Mouse (Mus musculus) hindbrain, embryonic 12.5 days (tissue): Measurements from ENCODE around the gene Rasl10a. TPM values are rescaled to one million over a fixed set of nuclear protein-coding genes. Genes with fewer than 3 reads are reported as not detected.

Experiments used
- ATAC-seq: fragments of 200-750 bp; cut with Nextera tagmentation; 2 replicates; pipeline ENCODE4 v1.8.0; 2017; ENCODE audit warnings: moderate TSS enrichment; ENCODE audit not compliant: low FRiP score
- H3K27ac ChIP-seq: fragments of 300-500 bp; sonication (generic); 2 replicates; pipeline ENCODE4 v1.5.1; 2016; ENCODE audit warnings: mild to moderate bottlenecking
- H3K27me3 ChIP-seq: fragments of 300-500 bp; sonication (generic); 2 replicates; pipeline ENCODE4 v1.6.1; 2016; ENCODE audit warnings: mild to moderate bottlenecking
- H3K36me3 ChIP-seq: fragments of 300-500 bp; sonication (generic); 2 replicates; pipeline ENCODE4 v1.6.1; 2016; ENCODE audit warnings: mild to moderate bottlenecking
- H3K4me1 ChIP-seq: fragments of 300-500 bp; sonication (generic); 2 replicates; pipeline ENCODE4 v1.6.1; 2016
- H3K4me2 ChIP-seq: fragments of 300-500 bp; sonication (generic); replicated peaks from 2 replicates; pipeline ENCODE4 v1.6.1; 2016; ENCODE audit warnings: mild to moderate bottlenecking
- H3K4me3 ChIP-seq: fragments of 300-500 bp; sonication (generic); 2 replicates; pipeline ENCODE4 v1.5.1; 2016; ENCODE audit warnings: mild to moderate bottlenecking
- H3K9ac ChIP-seq: fragments of 300-500 bp; sonication (generic); 2 replicates; pipeline ENCODE4 v1.6.1; 2016; ENCODE audit warnings: mild to moderate bottlenecking, moderate library complexity
- H3K9me3 ChIP-seq: fragments of 300-500 bp; sonication (generic); replicated peaks from 2 replicates; pipeline ENCODE4 v1.6.1; 2016; ENCODE audit warnings: mild to moderate bottlenecking
- WGBS: fragments of 180-500 bp; shearing (Covaris S2); methylation state at CpG from one replicate; pipeline ENCODE4 v1.1.7; 2016; 5-methylcytosine and 5-hydroxymethylcytosine counted together
- polyA plus RNA-seq: library from polyadenylated mRNA; unstranded; fragments of >200 nt; fragmentation: Nextera tagmentation; extraction: Ambion mirVana; gene quantifications from 2 replicates; pipeline ENCODE4 v1.2.1, GENCODE M21; 2016

The Rasl10a gene
- polyA plus RNA-seq, 1 experiment from 2014 or later: 0.96 TPM

GRCm38 (mm10) chr11:5055945-5056938, 1.7 kb upstream of the Rasl10a start:
- no peaks in the 10 kb centered on the region for H3K9me3 ChIP-seq
- no peaks in the 10 kb centered on the region for H3K36me3 ChIP-seq
- H3K27ac ChIP-seq: no peak overlapping the region
- H3K27me3 ChIP-seq: peaks cover 66% of the 10 kb centered on the region
- WGBS: 28% methylated on average over 23 of the region's 23 CpGs
- H3K4me1 ChIP-seq: peaks cover 41% of the 10 kb centered on the region
- ATAC-seq: no peak
- no peak overlapping the region for H3K9ac ChIP-seq
- no peak overlapping the region for H3K4me2 ChIP-seq
- H3K4me3 ChIP-seq: no peak overlapping the region

DNA sequence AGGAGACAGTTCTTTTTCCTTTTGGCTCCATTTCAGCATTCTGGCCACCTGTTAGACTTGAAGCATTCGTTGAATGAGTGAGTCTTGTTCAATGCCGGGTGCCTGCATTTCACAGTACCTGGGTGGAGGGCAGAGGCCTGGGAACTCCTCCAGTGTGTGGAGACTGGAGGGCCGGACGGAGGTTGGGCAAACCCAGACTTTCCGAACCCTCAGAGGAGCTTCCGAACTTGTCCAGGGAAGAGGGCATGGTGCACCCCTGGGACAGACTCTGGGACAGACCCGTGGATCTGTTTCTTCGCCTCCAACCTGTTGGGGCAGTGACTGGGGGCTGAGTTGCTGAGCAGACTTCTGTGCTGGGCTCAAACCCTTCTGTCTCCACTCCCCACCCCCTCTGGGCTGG, 864 bp upstream of the Rasl10a start:
- WGBS: 50% methylated on average over 8 of the region's 8 CpGs
- Histone ChIP-seq H3K4me2 (no peak overlapping the region), H3K4me3 (no peak overlapping the region), H3K36me3 (no peaks in the 10 kb centered on the region), H3K9ac (no peak overlapping the region), H3K27me3 (peaks cover 74% of the 10 kb centered on the region), H3K27ac (no peak overlapping the region), H3K4me1 (peaks cover 49% of the 10 kb centered on the region), H3K9me3 (no peaks in the 10 kb centered on the region)
- ATAC-seq: no peak

DNA sequence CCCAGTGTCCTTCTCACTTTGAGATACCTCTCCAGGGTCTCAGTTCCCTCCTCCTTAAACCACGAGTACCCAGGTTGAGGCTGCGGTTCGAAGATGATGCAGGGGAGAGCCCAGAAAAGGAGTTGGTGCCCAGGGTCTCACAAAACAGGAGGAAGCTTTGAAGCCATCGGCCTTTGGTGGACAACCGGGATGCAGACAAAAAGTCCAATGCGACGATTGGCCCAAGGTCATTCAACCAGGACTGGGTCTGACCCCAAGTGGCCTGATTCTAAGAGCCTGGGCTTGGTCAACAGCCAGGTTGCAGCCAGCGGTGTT, 430 bp upstream of the Rasl10a start:
- Histone ChIP-seq H3K4me2 (peak overlapping the region; percentile 88), H3K9ac (peak overlapping the region; percentile 59; the same call in 1 of the 2 replicates), H3K4me3 (peak overlapping the region; percentile 43), H3K27ac (no peak overlapping the region), H3K9me3 (no peaks in the 10 kb centered on the region), H3K36me3 (no peaks in the 10 kb centered on the region), H3K27me3 (peaks cover 76% of the 10 kb centered on the region), H3K4me1 (peaks cover 54% of the 10 kb centered on the region)
- ATAC-seq: no peak
- WGBS: 14% methylated on average over 8 of the region's 8 CpGs

GRCm38 (mm10) chr11:5058783-5059182, 855 bp downstream of the Rasl10a start:
- H3K4me1 ChIP-seq: peaks cover 65% of the 10 kb centered on the region
- H3K4me3 ChIP-seq: 0 out of 2 replicates have a peak overlapping the region, but pooled peaks have one; percentile 8

GRCm38 (mm10) chr11:5059230-5059629, 1.3 kb downstream of the Rasl10a start:
- no peak overlapping the region for H3K9ac ChIP-seq
- H3K27ac ChIP-seq: no peak overlapping the region
- 24% methylated on average over 14 of the region's 14 CpGs for WGBS
- peaks cover 70% of the 10 kb centered on the region for H3K4me1 ChIP-seq
- H3K4me3 ChIP-seq: 0 out of 2 replicates have a peak overlapping the region, but pooled peaks have one; percentile 8
- H3K4me2 ChIP-seq: no peak overlapping the region
- no peak for ATAC-seq
- H3K36me3 ChIP-seq: no peaks in the 10 kb centered on the region
- H3K9me3 ChIP-seq: no peaks in the 10 kb centered on the region
- H3K27me3 ChIP-seq: peaks cover 93% of the 10 kb centered on the region

More at GRCm38 (mm10) chr11:5058783-5059182, 855 bp downstream of the Rasl10a start:
- Histone ChIP-seq H3K9me3 (no peaks in the 10 kb centered on the region), H3K9ac (no peak overlapping the region), H3K27ac (no peak overlapping the region), H3K4me2 (peak overlapping the region; percentile 88; the same call in 1 of the 2 replicates), H3K36me3 (no peaks in the 10 kb centered on the region), H3K27me3 (peaks cover 88% of the 10 kb centered on the region)
- ATAC-seq: no peak
- WGBS: 29% methylated on average over 9 of the region's 9 CpGs

DNA sequence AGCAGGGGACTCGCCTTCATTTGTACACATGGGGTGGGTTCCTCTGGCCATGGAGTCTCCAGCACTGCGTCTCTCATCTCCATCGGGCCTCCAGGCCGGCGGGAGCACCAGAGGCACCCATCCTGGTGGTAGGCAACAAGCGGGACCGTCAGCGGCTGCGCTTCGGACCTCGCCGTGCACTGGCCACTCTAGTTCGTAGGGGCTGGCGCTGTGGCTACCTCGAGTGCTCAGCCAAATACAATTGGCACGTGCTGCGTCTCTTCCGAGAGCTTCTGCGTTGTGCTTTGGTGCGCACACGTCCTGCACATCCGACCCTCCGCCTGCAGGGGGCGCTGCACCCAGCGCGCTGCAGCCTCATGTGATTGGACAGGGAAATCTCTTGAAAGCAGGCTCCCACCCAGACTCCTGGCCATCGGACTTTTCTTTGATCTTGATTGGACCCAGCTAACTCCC, 1.8 kb downstream of the Rasl10a start:
- WGBS: 10% methylated on average over 27 of the region's 27 CpGs
- Histone ChIP-seq H3K9ac (no peak overlapping the region), H3K36me3 (no peaks in the 10 kb centered on the region), H3K4me1 (peaks cover 75% of the 10 kb centered on the region), H3K27ac (no peak overlapping the region), H3K27me3 (peaks cover 98% of the 10 kb centered on the region), H3K4me3 (no peak overlapping the region), H3K4me2 (no peak overlapping the region), H3K9me3 (no peaks in the 10 kb centered on the region)
- no peak for ATAC-seq

- H3K9me3 ChIP-seq: no peaks in the 10 kb centered on the region
- H3K36me3 ChIP-seq: no peaks in the 10 kb centered on the region
- peak overlapping the region; percentile 62 for H3K4me2 ChIP-seq
- 48% methylated on average over 28 of the region's 28 CpGs for WGBS
- H3K27ac ChIP-seq: no peak overlapping the region
- peaks cover 77% of the 10 kb centered on the region for H3K4me1 ChIP-seq
- H3K9ac ChIP-seq: peak overlapping the region; percentile 59; the same call in 1 of the 2 replicates
- peaks cover 90% of the 10 kb centered on the region for H3K27me3 ChIP-seq
- peak overlapping the region; percentile 27 for H3K4me3 ChIP-seq
- 0 out of 2 replicates have a peak, but pooled peaks have one; percentile 0 for ATAC-seq
Observed at GRCm38 (mm10) chr11:5060756-5061412, 3.0 kb downstream of the Rasl10a start.

DNA sequence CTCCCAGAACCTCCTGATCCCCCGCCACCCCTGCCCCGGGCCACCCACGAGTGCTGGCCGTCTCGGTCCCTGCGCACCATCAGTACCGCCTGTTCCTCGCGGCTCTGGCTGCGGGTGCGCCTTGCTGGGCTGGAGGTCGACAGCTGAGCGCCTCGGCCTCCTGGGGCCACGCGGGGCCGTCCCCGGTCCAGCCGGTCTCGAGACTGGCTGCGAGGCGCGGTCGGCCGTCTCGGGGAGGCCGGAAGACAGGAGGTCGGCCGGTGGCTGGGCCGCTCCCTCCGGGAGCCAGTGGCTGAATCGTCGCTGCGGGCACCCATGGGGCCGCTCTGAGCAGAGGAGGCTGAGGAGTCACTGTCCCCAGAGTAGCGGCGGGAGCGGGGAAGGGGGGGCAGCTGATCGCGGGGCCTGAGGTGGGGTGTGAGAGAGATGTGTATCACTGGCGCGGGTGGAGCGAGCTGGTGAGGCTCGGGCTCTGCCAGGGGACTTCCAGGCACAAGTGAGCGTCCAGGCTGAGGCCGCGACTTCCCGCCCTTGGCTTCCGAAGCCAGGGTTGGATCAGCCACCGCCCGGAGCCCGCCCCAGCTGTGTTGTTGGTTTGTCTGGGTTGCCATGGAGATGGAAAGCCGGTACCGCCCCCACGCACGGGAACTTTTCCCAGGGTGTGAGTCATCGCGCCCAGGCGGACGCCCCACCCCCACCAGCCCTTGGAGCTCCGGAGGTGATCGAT, 3.6 kb downstream of the Rasl10a start:
- H3K27me3 ChIP-seq: peaks cover 83% of the 10 kb centered on the region
- peak overlapping the region; percentile 59 for H3K9ac ChIP-seq
- 1% methylated on average over 61 of the region's 62 CpGs for WGBS
- H3K4me2 ChIP-seq: peak overlapping the region; percentile 62
- H3K36me3 ChIP-seq: no peaks in the 10 kb centered on the region
- H3K4me3 ChIP-seq: peak overlapping the region; percentile 27
- H3K4me1 ChIP-seq: peaks cover 70% of the 10 kb centered on the region
- no peak overlapping the region for H3K27ac ChIP-seq
- H3K9me3 ChIP-seq: no peaks in the 10 kb centered on the region
- peak; percentile 10; the same call in 1 of the 2 replicates for ATAC-seq

DNA sequence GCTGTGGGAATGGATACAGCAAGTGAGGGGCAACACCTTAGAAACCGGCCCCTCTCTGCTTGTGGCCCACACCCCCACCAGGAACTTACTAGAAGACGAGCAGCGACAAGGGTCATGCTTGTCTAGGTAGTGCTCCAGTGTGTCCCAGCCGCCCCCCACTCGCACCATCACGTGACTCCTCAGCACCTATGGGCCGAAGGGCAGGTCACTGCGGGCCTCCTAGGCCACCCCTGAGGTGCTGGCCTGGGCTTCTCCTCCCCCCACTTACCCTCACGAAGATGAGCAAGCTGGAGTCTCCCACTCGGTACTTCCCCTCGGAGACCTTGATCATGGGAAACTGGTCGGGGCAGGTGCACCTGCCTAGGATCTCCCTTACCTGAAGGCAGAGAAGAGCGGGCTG, 4.4 kb downstream of the Rasl10a start:
- H3K9me3 ChIP-seq: no peaks in the 10 kb centered on the region
- peak overlapping the region; percentile 62 for H3K4me2 ChIP-seq
- peaks cover 76% of the 10 kb centered on the region for H3K27me3 ChIP-seq
- H3K36me3 ChIP-seq: no peaks in the 10 kb centered on the region
- peaks cover 65% of the 10 kb centered on the region for H3K4me1 ChIP-seq
- no peak overlapping the region for H3K27ac ChIP-seq
- no peak for ATAC-seq
- H3K4me3 ChIP-seq: peak overlapping the region; percentile 27
- H3K9ac ChIP-seq: no peak overlapping the region
- WGBS: 23% methylated on average over 13 of the region's 13 CpGs

- Histone ChIP-seq H3K9ac (peak overlapping the region; percentile 19; the same call in 1 of the 2 replicates), H3K4me2 (no peak overlapping the region), H3K36me3 (peaks cover 3% of the 10 kb centered on the region; the same call in 1 of the 2 replicates), H3K27me3 (peaks cover 69% of the 10 kb centered on the region), H3K27ac (no peak overlapping the region), H3K4me1 (peaks cover 59% of the 10 kb centered on the region), H3K4me3 (no peak overlapping the region), H3K9me3 (no peaks in the 10 kb centered on the region)
- WGBS: 63% methylated on average over 13 of the region's 13 CpGs
- no peak for ATAC-seq
Observed at GRCm38 (mm10) chr11:5062860-5063505, 5.1 kb downstream of the Rasl10a start.

- Histone ChIP-seq H3K27me3 (peaks cover 62% of the 10 kb centered on the region), H3K27ac (no peak overlapping the region), H3K4me3 (peak overlapping the region; percentile 73), H3K9me3 (no peaks in the 10 kb centered on the region), H3K4me2 (peak overlapping the region; percentile 86), H3K4me1 (peaks cover 54% of the 10 kb centered on the region), H3K36me3 (peaks cover 10% of the 10 kb centered on the region), H3K9ac (peak overlapping the region; percentile 36)
- 54% methylated on average over 31 of the region's 31 CpGs for WGBS
- no peak for ATAC-seq
Observed at GRCm38 (mm10) chr11:5063561-5064281, 5.8 kb downstream of the Rasl10a start.
